Mouse (Mus musculus) liver, embryonic 15.5 days (tissue): Measurements from ENCODE around the gene BC049352. TPM values are rescaled to one million over a fixed set of nuclear protein-coding genes. Genes with fewer than 3 reads are reported as not detected.

Source experiments
- ATAC-seq: fragments of 200-750 bp; cut with Nextera tagmentation; 2 replicates; pipeline ENCODE4 v1.8.0; 2017; ENCODE audit warnings: moderate number of reproducible peaks, mild to moderate bottlenecking, moderate library complexity; ENCODE audit not compliant: insufficient read depth
- H3K27ac ChIP-seq: fragments of 300-500 bp; sonication (generic); replicated peaks from 2 replicates; pipeline ENCODE4 v1.5.1; 2015; ENCODE audit warnings: mild to moderate bottlenecking, inconsistent platforms
- H3K27me3 ChIP-seq: fragments of 300-500 bp; sonication (generic); 2 replicates; pipeline ENCODE4 v1.6.1; 2015; ENCODE audit warnings: mild to moderate bottlenecking, inconsistent platforms
- H3K36me3 ChIP-seq: fragments of 300-500 bp; sonication (generic); replicated peaks from 2 replicates; pipeline ENCODE4 v1.6.1; 2015; ENCODE audit warnings: moderate library complexity, mild to moderate bottlenecking, inconsistent platforms
- H3K4me1 ChIP-seq: fragments of 300-500 bp; sonication (generic); replicated peaks from 2 replicates; pipeline ENCODE4 v1.6.1; 2015; ENCODE audit warnings: inconsistent platforms
- H3K4me2 ChIP-seq: fragments of 300-500 bp; sonication (generic); 2 replicates; pipeline ENCODE4 v1.6.1; 2015; ENCODE audit warnings: moderate library complexity, mild to moderate bottlenecking, inconsistent platforms
- H3K4me3 ChIP-seq: fragments of 300-500 bp; sonication (generic); replicated peaks from 2 replicates; pipeline ENCODE4 v1.5.1; 2015; ENCODE audit warnings: mild to moderate bottlenecking, inconsistent platforms
- H3K9ac ChIP-seq: fragments of 300-500 bp; sonication (generic); 2 replicates; pipeline ENCODE4 v1.6.1; 2015; ENCODE audit warnings: moderate library complexity, mild to moderate bottlenecking, inconsistent platforms
- H3K9me3 ChIP-seq: fragments of 300-500 bp; sonication (generic); replicated peaks from 2 replicates; pipeline ENCODE4 v1.6.1; 2016; ENCODE audit warnings: inconsistent platforms
- WGBS: fragments of 180-500 bp; shearing (Covaris S2); methylation state at CpG from one replicate; pipeline ENCODE4 v1.1.7; 2015; ENCODE audit warnings: mixed read lengths; ENCODE audit not compliant: insufficient replicate concordance; 5-methylcytosine and 5-hydroxymethylcytosine counted together
- polyA plus RNA-seq: library from polyadenylated mRNA; unstranded; fragments of >200 nt; fragmentation: Nextera tagmentation; extraction: Ambion mirVana; gene quantifications from 2 replicates; pipeline ENCODE4 v1.2.1, GENCODE M21; 2015

The BC049352 gene
- 0.07 TPM in 2 replicates for polyA plus RNA-seq

- no peak for ATAC-seq
- H3K27ac ChIP-seq, result no peak within 1 kb of the TSS
Measured at GRCm38 (mm10) chr9:45181770-45182169, at the start of gene BC049352. Gene BC049352 (plus strand): TSS chr9:45182007.

GRCm38 (mm10) chr9:45133484-45134310, 48.1 kb upstream of the BC049352 start:
- Histone ChIP-seq H3K9ac (no peak overlapping the region), H3K4me3 (no peak overlapping the region), H3K9me3 (no peaks in the 10 kb centered on the region), H3K27ac (no peak overlapping the region), H3K27me3 (peaks cover 47% of the 10 kb centered on the region), H3K4me1 (peaks cover 19% of the 10 kb centered on the region; the same call in 1 of the 2 replicates), H3K36me3 (no peaks in the 10 kb centered on the region), H3K4me2 (no peak overlapping the region)
- no peak for ATAC-seq
- WGBS, result 17% methylated on average over 5 of the region's 5 CpGs

More at GRCm38 (mm10) chr9:45181770-45182169, at the start of gene BC049352:
- H3K4me3 ChIP-seq, result no peak within 1 kb of the TSS
- no peak within 1 kb of the TSS for H3K4me2 ChIP-seq
- no peaks in the 10 kb centered on the region for H3K36me3 ChIP-seq
- H3K9me3 ChIP-seq, result no peaks in the 10 kb centered on the region
- no peaks in the 10 kb centered on the region for H3K27me3 ChIP-seq
- 10% methylated on average over 2 of the region's 2 CpGs for WGBS
- no peaks in the 10 kb centered on the region for H3K4me1 ChIP-seq
- no peak within 1 kb of the TSS for H3K9ac ChIP-seq

GRCm38 (mm10) chr9:45136442-45137169, 45.2 kb upstream of the BC049352 start:
- Histone ChIP-seq H3K4me2 (no peak overlapping the region; the same call in 1 of the 2 replicates), H3K9ac (no peak overlapping the region), H3K27me3 (peaks cover 76% of the 10 kb centered on the region), H3K36me3 (no peaks in the 10 kb centered on the region), H3K4me1 (peaks cover 19% of the 10 kb centered on the region; the same call in 1 of the 2 replicates), H3K4me3 (no peak overlapping the region), H3K9me3 (no peaks in the 10 kb centered on the region), H3K27ac (peak overlapping the region; percentile 74)
- ATAC-seq, result peak; percentile 80
- 8% methylated on average over 7 of the region's 7 CpGs for WGBS

GRCm38 (mm10) chr9:45138191-45139032, 43.4 kb upstream of the BC049352 start, which contains the start of gene Scn4b:
Gene Scn4b (plus strand): TSS chr9:45138395.
- no peaks in the 10 kb centered on the region for H3K9me3 ChIP-seq
- H3K9ac ChIP-seq, result no peak within 1 kb of the TSS
- 1% methylated on average over 73 of the region's 76 CpGs for WGBS
- no peak within 1 kb of the TSS for H3K27ac ChIP-seq
- peak within 1 kb of the TSS; percentile 65 for H3K4me2 ChIP-seq
- peaks cover 19% of the 10 kb centered on the region; the same call in 1 of the 2 replicates for H3K4me1 ChIP-seq
- peak within 1 kb of the TSS; percentile 42 for H3K4me3 ChIP-seq
- H3K27me3 ChIP-seq, result peaks cover 93% of the 10 kb centered on the region
- no peaks in the 10 kb centered on the region for H3K36me3 ChIP-seq
- no peak for ATAC-seq

GRCm38 (mm10) chr9:45139082-45139481, 42.7 kb upstream of the BC049352 start:
- peak overlapping the region; percentile 65 for H3K4me2 ChIP-seq
- no peak for ATAC-seq
- peaks cover 19% of the 10 kb centered on the region; the same call in 1 of the 2 replicates for H3K4me1 ChIP-seq
- H3K27ac ChIP-seq, result no peak overlapping the region
- H3K36me3 ChIP-seq, result no peaks in the 10 kb centered on the region
- no peak overlapping the region for H3K9ac ChIP-seq
- WGBS, result 12% methylated on average over 7 of the region's 7 CpGs
- no peaks in the 10 kb centered on the region for H3K9me3 ChIP-seq
- peaks cover 94% of the 10 kb centered on the region for H3K27me3 ChIP-seq
- H3K4me3 ChIP-seq, result peak overlapping the region; percentile 42

GRCm38 (mm10) chr9:45140945-45141344, 40.9 kb upstream of the BC049352 start:
- WGBS, result 43% methylated on average over 7 of the region's 7 CpGs
- ATAC-seq, result no peak
- Histone ChIP-seq H3K4me2 (no peak overlapping the region), H3K9ac (no peak overlapping the region), H3K9me3 (no peaks in the 10 kb centered on the region), H3K27ac (no peak overlapping the region), H3K4me3 (no peak overlapping the region), H3K4me1 (peaks cover 11% of the 10 kb centered on the region; the same call in 1 of the 2 replicates), H3K36me3 (no peaks in the 10 kb centered on the region), H3K27me3 (peaks cover 96% of the 10 kb centered on the region)

- Histone ChIP-seq H3K9ac (no peak overlapping the region), H3K27ac (no peak overlapping the region), H3K9me3 (no peaks in the 10 kb centered on the region), H3K36me3 (no peaks in the 10 kb centered on the region), H3K4me3 (no peak overlapping the region), H3K4me1 (peaks cover 4% of the 10 kb centered on the region; the same call in 1 of the 2 replicates), H3K4me2 (no peak overlapping the region), H3K27me3 (peaks cover 96% of the 10 kb centered on the region)
- 53% methylated on average over 3 of the region's 3 CpGs for WGBS
- ATAC-seq, result no peak
Measured at GRCm38 (mm10) chr9:45142686-45143085, 39.1 kb upstream of the BC049352 start.

GRCm38 (mm10) chr9:45145533-45146266, 36.1 kb upstream of the BC049352 start:
- no peaks in the 10 kb centered on the region for H3K4me1 ChIP-seq
- H3K4me3 ChIP-seq, result peak overlapping the region; percentile 24
- no peak for ATAC-seq
- peak overlapping the region; percentile 51 for H3K4me2 ChIP-seq
- H3K27me3 ChIP-seq, result peaks cover 83% of the 10 kb centered on the region
- H3K9ac ChIP-seq, result no peak overlapping the region
- WGBS, result 7% methylated on average over 27 of the region's 27 CpGs
- H3K36me3 ChIP-seq, result no peaks in the 10 kb centered on the region
- no peak overlapping the region for H3K27ac ChIP-seq
- no peaks in the 10 kb centered on the region for H3K9me3 ChIP-seq

GRCm38 (mm10) chr9:45146267-45146597, 35.6 kb upstream of the BC049352 start:
- H3K27ac ChIP-seq, result no peak overlapping the region
- 0% methylated on average over 5 of the region's 5 CpGs for WGBS
- ATAC-seq, result no peak
- H3K4me1 ChIP-seq, result no peaks in the 10 kb centered on the region
- no peaks in the 10 kb centered on the region for H3K36me3 ChIP-seq
- H3K4me3 ChIP-seq, result peak overlapping the region; percentile 24
- no peaks in the 10 kb centered on the region for H3K9me3 ChIP-seq
- peaks cover 78% of the 10 kb centered on the region for H3K27me3 ChIP-seq
- H3K9ac ChIP-seq, result no peak overlapping the region
- peak overlapping the region; percentile 51 for H3K4me2 ChIP-seq

GRCm38 (mm10) chr9:45150933-45151332, 30.9 kb upstream of the BC049352 start:
- no peaks in the 10 kb centered on the region for H3K36me3 ChIP-seq
- no peak overlapping the region for H3K4me2 ChIP-seq
- H3K9ac ChIP-seq, result no peak overlapping the region
- no peak overlapping the region for H3K4me3 ChIP-seq
- WGBS, result 40% methylated on average over 1 of the region's 1 CpGs
- no peak overlapping the region for H3K27ac ChIP-seq
- H3K9me3 ChIP-seq, result no peaks in the 10 kb centered on the region
- peaks cover 34% of the 10 kb centered on the region for H3K27me3 ChIP-seq
- no peaks in the 10 kb centered on the region for H3K4me1 ChIP-seq
- ATAC-seq, result no peak
